Mouse (Mus musculus): ENCODE results near the gene Tle6.

Tle6 gene

GRCm38 (mm10) chr10:81598342-81598741 is 2.5 kb downstream of the Tle6 start:
- in situ Hi-C loops (cut with MboI; ENCODE audit: unreplicated experiment in 2 of 2), result no loop called here

- in situ Hi-C loops (cut with MboI; ENCODE audit: unreplicated experiment in 2 of 2), result no loop called here
Observed at GRCm38 (mm10) chr10:81597137-81597950, 3.5 kb downstream of the Tle6 start.

GRCm38 (mm10) chr10:81596611-81597010 is 4.3 kb downstream of the Tle6 start:
- in situ Hi-C loops (cut with MboI; ENCODE audit: unreplicated experiment in 2 of 2), result no loop called here

GRCm38 (mm10) chr10:81595599-81595998 is 5.3 kb downstream of the Tle6 start:
- in situ Hi-C loops (cut with MboI; ENCODE audit: unreplicated experiment in 2 of 2), result no loop called here

- in situ Hi-C loops (cut with MboI; ENCODE audit: unreplicated experiment in 2 of 2), result no loop called here
Observed at GRCm38 (mm10) chr10:81593935-81594334, 6.9 kb downstream of the Tle6 start.

GRCm38 (mm10) chr10:81593223-81593622 is 7.7 kb downstream of the Tle6 start:
- in situ Hi-C loops (cut with MboI; ENCODE audit: unreplicated experiment in 2 of 2), result no loop called here

GRCm38 (mm10) chr10:81592631-81593030 is 8.2 kb downstream of the Tle6 start:
- in situ Hi-C loops (cut with MboI; ENCODE audit: unreplicated experiment in 2 of 2), result no loop called here

GRCm38 (mm10) chr10:81591846-81592245 is 9.0 kb downstream of the Tle6 start:
- in situ Hi-C loops (cut with MboI; ENCODE audit: unreplicated experiment in 2 of 2), result no loop called here

- in situ Hi-C loops (cut with MboI; ENCODE audit: unreplicated experiment in 2 of 2), result no loop called here
Observed at GRCm38 (mm10) chr10:81588739-81589138, 12.1 kb downstream of the Tle6 start.

GRCm38 (mm10) chr10:81583347-81583746 is 17.5 kb downstream of the Tle6 start:
- in situ Hi-C loops (cut with MboI; ENCODE audit: unreplicated experiment in 2 of 2), result no loop called here

- in situ Hi-C loops (cut with MboI; ENCODE audit: unreplicated experiment in 2 of 2), result no loop called here
Observed at GRCm38 (mm10) chr10:81580441-81581070, 20.3 kb downstream of the Tle6 start.

GRCm38 (mm10) chr10:81579967-81580366 is 20.9 kb downstream of the Tle6 start:
- in situ Hi-C loops (cut with MboI; ENCODE audit: unreplicated experiment in 2 of 2), result no loop called here

- in situ Hi-C loops (cut with MboI; ENCODE audit: unreplicated experiment in 2 of 2), result no loop called here
Observed at GRCm38 (mm10) chr10:81575695-81576094, 25.2 kb downstream of the Tle6 start.

GRCm38 (mm10) chr10:81575208-81575631 is 25.7 kb downstream of the Tle6 start:
- in situ Hi-C loops (cut with MboI; ENCODE audit: unreplicated experiment in 2 of 2), result no loop called here

GRCm38 (mm10) chr10:81574081-81575056 is 26.5 kb downstream of the Tle6 start, which contains the start of gene Tle2:
Tle2 (plus strand) TSS chr10:81574561.
- in situ Hi-C loops (cut with MboI; ENCODE audit: unreplicated experiment in 2 of 2), result no loop called here

- in situ Hi-C loops (cut with MboI; ENCODE audit: unreplicated experiment in 2 of 2), result no loop called here
Observed at GRCm38 (mm10) chr10:81572975-81573374, 27.9 kb downstream of the Tle6 start.

GRCm38 (mm10) chr10:81572133-81572671 is 28.7 kb downstream of the Tle6 start:
- in situ Hi-C loops (cut with MboI; ENCODE audit: unreplicated experiment in 2 of 2), result no loop called here

GRCm38 (mm10) chr10:81571501-81571876 is 29.4 kb downstream of the Tle6 start:
- in situ Hi-C loops (cut with MboI; ENCODE audit: unreplicated experiment in 2 of 2), result no loop called here

- in situ Hi-C loops (cut with MboI; ENCODE audit: unreplicated experiment in 2 of 2), result no loop called here
Observed at GRCm38 (mm10) chr10:81570831-81571500, 29.9 kb downstream of the Tle6 start.

GRCm38 (mm10) chr10:81570238-81570800 is 30.6 kb downstream of the Tle6 start:
- in situ Hi-C loops (cut with MboI; ENCODE audit: unreplicated experiment in 2 of 2), result no loop called here

Data from v-Abl transformed pro-B cells (cell line).